Mouse (Mus musculus): ENCODE measurements around the gene Fbxo44.

- no peak for TF ChIP-seq CTCF (IDR thresholded peaks at IDR 0.05; ENCODE audit: control insufficient read depth, insufficient read depth, insufficient read length)
- TF ChIP-seq MAX (IDR thresholded peaks at IDR 0.05): no peak
- TF ChIP-seq CEBPB (IDR thresholded peaks at IDR 0.05; ENCODE audit: low read depth): no peak
- TF ChIP-seq MYOD1 (IDR thresholded peaks at IDR 0.05; ENCODE audit: control insufficient read depth, insufficient read length, low read depth): no peak
These were observed 31.6 kb downstream of the Fbxo44 start for GRCm38 (mm10) chr4:148128672-148129071.
